Mouse (Mus musculus) heart, adult 18-20 months (tissue): ENCODE results near the gene Srrm1. TPM values are rescaled to one million over a fixed set of nuclear protein-coding genes. Genes with fewer than 3 reads are reported as not detected.
"Not testable (repeated sequence)": the region's sequence is repeated elsewhere in the genome, so short reads cannot be mapped to it uniquely, and the experiment has no call there.

Experiments used
- DNase-seq, 2 experiments: peaks; one replicate each; pipeline ENCODE4 v3.0.0; 2021 to 2022; ENCODE audit warnings: mixed read lengths in 1 of 2
- total RNA-seq, 2 experiments: library from RNA; stranded (reverse); gene quantifications; 2 replicates each; pipeline ENCODE4 v1.2.3; 2021

The Srrm1 gene
- total RNA-seq, 2 experiments from 2014 or later: 45.3 to 60.2 TPM

DNA sequence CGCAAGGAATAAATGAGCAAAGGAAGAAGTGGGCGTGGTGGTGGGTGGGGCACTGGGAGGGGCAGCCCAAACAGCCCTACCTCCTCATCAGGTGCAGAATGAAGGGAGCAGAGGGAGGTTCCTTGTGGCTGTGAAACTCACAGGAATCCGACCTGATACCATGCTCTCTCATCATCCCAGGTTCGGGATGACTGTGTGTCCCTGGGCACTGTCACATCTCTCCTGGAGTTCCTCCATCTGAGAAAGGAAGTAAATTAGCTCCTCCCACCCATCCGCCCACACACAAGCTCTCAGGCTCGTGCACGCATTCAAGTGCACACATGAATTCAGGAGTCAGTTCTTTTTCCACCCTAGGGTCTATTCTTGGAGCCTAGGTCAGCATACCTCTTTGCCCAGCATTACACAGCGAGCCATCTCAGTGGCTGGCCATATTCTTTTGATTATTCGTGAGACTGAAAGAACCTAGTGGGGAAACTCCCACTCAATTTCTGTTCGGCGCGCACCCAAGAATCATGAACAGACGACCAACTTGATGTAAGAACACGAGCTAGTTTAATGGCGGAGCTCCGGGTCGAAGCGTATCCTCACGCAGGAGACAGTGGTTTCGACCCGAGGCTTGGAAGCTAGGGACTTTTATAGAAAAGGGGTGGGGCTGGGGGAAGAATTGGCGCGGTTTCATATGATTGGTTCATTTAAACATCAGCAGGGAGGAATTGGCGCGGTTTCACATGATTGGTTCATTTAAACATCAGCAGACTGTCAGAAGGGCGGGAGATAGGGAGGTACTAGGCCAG lies 52.7 kb downstream of the Srrm1 start:
- no peak for DNase-seq

DNA sequence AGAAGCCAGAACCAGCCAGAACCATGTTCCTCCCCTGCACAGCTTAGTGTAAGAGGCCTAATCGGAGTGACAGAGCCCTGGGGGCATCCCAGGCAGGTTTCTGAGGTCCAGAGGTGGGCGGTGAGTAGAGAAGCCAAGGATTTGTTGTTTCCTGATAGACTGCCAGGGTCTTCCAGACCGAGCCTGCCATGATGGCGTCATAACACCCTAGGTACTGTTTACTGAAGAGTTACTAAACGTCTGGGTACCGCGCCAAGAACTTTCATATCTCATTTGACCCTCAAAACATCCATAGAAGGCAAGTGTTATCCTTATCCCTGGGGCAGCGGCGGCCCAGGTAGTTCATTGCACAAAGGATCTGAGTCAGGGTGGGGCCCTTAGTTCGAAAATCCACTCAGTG lies 54.4 kb downstream of the Srrm1 start:
- no peak for DNase-seq

DNA sequence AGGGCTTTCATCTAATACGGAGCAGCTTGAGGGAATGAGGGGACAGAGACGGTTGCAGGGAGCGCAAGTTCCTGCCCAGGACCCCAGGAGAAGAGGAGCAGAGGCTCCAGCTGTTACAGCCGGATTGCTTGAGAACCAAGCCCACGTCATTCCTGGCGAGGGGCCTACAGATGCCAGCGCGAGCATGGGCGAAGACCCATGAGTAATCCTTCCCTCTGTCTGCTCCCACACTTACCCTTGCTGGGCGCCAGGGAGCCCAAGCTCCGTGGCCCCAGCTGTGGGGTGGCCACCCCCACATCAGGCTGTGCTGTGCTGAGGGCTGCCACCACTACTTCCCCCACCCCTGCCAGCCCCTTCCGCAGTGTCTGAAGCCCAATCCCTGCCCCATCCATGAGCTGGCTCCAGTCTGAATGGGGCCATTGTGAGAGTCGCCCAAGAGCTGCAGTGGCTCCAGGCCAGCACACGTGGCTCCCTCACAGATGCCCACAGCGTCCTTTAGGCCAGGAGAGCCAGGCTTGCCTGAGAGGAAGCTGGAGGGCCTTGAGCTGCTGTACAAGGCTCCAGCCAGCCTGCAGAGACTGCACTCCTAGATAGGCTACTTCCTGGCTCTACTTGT lies 55.1 kb downstream of the Srrm1 start:
- peak in 1 of 2 experiments; percentile 61 for DNase-seq

DNA sequence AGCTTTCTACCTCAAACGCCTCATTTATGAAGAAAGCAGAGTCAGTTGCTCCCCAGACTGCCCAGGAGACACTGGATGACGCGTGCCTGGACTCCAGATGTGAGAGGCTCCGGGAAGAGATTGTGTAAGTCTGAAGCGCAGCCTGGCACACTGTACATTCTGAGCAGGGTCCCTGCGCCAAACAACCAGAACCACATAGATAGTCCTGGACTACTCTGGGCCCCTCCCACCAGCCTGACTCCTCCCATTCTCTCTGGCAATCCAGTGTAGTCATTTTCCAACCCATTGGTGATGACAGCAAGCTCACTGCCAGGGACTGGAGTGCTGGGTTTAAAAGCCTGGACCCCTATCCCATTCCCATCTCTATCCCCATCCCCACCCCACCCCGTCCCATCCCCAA lies 56.0 kb downstream of the Srrm1 start:
- peak in 1 of 2 experiments; percentile 47 for DNase-seq

DNA sequence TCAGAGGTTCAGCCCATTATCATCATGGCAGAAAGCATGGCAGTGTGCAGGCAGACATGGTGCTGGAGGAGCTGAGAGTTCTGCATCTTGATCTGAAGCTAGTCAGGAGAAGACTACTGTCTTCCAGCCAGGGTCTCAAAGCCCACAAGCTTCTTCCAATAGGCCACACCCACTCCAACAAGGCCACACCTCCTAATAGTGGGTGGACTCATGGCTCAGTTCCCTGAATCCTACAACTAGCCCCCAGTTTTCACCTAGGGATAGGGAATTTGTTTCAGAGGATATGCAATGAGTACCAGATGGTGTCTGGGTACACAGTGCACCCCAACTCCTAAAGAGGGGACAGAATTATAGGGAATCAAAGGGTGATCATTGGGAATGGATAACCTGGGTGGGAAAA lies 56.6 kb downstream of the Srrm1 start:
- DNase-seq: no peak

DNA sequence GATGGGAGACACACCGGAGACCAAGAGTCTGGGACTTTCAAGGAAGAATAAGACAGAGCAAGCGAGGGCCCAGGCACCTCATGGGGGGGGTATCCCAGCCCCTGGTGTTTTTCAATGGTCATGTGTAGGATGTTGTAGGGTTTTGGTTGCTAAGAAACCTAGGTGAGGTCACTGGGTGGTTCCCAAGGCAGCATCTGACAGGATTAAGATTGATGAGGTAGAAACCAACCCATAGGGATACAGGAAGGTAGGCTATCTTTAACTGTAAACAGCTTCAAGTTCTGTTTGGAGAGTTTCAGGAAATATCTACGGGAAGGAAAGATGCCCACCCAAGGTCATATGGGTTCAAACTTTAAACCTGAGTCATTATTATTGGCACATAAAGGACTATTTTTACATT lies 59.3 kb downstream of the Srrm1 start:
- DNase-seq: no peak

DNA sequence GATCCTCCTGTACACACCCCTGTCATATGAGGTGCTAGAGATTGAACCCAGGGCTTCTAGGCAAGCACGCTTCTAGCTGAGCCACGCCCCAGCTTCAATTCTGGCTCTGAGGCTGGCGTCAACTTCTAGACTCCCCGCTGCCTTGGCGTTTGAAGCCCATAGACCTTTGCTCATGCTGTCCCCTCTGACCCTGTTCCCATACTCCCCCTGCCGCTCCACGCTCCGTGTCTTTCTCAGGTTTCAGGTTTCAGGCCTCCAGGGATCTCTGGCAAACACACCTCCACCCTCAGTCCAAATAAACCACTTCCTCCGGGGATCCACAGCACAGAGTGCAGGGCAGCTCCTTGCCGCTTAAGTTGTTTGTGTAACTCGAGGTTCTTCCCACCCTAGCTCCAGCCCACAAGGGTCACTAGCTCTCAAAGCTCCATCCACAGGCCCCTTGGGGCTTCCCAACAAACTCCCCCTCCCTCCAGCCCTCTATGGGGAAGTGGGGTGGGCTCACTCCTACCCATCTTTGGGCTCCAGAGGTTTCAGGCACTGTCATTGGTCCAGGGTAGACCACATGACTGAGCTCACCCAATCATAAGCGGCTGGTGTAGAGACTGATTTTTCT lies 60.5 kb downstream of the Srrm1 start:
- DNase-seq: peak; percentile 71 to 79

DNA sequence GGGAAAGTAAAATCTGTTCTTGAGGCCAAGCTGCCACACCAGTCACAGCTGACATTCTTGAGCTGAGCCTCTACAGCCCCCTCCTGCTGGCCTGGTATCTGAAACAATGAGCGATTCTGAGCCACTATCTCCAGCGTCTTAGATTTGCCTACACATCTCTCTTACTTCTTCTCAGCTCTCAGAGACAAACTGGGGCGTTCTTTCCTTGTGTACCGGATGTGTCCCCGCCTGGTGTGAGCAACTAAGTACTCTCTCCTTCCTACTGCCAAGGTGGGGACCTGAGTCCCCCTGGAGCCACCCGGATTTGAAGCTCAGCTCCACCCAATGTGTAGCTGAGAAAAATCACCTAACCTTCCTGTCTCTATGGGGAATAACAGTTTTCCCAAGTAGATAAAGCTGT lies 61.3 kb downstream of the Srrm1 start:
- DNase-seq: peak in 1 of 2 experiments; percentile 61

DNA sequence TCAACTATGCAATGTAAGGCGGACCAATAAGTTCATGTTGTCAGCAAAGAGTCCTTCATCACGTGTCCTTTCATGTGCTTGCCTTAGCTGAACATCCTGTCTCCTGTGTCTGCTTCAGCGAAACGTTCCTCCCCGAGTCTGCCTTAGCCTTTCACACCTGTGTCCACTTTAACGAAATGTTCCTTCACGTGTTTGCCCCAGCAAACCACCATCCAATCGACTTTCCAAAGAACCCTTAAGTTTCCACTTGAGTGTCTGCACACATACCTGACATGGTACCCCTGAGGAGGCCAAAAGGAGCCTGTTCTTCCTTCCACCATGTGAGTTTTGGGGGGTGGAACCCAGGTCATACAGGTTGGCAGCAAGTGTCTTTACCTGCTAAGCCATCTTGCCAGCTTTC lies 61.9 kb downstream of the Srrm1 start:
- no peak for DNase-seq

DNA sequence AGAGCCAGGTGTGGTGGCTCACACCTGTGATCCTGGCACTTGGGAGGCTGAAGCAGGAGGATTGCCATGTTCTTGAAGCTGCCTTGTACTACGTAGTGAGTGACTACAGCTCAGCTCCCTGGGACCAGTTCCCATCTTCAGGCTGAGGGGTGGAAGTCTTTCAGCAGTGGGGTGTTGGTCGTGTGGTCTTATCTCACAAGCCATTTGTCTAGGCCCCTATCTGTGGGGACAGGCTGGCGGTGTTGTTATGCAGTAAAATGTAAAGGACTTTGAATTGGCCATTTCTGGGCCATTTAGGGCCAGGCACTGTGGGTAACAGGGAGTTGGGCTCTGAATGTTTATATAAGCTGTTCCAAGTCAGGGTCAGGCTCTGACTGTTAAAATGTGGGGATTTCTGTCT lies 65.1 kb downstream of the Srrm1 start:
- no peak for DNase-seq

DNA sequence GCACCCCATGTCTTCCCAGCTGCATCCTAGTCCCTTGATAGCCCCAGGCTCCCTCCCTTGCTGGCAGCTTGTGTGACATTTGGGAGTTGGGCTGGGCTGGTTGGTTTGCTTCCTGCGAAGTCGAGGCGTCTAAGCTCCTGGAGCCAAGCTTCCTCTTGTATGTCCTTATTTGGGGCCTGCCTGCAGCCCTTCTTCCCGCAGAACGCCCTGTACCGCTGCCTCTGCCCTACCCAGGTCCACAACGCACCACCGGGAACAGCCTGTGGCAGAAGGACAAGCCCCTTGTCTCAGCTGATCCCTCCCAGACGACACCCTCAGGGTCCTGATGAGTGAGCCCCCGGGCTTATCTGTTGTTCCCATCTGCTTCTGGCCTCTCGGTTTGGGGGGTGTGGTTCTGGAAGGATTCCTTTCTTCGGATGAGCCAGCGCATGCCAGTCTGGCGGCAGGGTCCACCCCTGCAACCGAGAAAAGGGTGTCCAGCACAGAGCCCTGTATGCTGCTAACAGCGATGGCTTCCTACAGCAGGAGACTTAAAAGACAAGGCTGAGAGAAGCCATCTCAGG lies 66.2 kb downstream of the Srrm1 start:
- peak; percentile 68 to 85 for DNase-seq

DNA sequence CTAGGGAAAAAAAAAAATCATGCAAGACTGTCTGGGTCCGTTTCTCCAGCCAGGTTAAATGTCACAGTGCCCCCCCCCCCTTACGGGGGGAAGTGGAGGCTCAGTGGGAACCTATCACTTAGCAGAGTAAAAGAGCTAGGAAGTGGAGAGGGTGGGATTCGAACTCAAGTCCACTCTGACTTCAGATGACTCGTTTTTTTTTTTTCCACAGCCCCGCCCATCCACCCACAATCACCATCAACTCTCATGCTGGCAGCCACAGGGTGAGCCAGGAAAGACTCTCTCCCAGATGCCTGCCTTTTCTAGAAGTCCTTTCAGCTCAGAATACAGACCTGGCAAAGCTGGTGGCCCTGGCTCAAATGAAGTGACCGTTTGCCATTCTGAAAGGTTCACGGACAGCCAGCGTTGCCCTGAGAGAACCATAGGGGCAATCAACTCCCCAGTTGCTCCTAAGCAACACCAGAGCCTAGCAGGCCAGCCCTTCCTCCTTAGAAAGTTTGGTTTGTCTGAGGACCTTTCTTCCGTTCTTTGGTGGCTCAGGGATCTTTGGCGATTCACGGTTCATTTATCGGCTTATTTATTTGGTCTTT lies 67.0 kb downstream of the Srrm1 start:
- no peak for DNase-seq

DNA sequence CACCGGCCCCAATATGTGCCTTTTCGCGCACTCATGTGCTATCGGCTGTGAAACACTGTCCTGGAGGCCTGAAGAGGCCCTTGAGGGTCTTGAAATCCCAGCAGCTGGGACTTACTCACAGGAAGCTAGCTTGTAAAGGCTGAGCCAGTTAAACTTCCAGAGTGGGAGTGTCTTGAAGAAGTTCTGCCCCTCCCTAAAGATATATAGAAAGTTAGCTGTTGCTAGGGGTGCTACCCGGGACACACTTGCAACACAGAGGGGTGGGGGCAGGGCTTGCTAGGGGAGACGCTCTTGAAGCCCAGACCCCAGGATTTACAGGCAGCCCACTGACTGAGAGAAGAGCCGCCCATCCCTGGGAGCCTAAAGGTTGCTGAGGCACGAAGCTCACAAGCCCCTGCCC lies 67.7 kb downstream of the Srrm1 start:
- DNase-seq: no peak

DNA sequence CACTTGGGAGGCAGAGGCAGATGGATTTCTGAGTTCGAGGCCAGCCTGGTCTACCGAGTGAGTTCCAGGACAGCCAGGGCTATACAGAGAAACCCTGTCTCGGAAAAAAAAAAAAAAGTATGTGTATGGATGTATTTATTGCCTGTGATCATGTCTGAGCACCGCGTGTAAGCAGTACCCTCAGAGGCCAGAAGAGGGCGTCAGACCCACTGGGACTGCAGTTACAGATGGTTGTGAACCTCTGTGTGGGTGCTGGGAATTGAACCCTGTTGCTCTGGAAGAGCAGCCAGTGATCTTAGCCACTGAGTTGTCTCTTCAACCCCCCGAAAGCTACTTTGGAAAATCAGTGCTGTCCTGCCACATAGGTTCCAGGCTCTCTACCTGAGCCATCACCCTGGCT lies 69.2 kb downstream of the Srrm1 start:
- DNase-seq: no peak

DNA sequence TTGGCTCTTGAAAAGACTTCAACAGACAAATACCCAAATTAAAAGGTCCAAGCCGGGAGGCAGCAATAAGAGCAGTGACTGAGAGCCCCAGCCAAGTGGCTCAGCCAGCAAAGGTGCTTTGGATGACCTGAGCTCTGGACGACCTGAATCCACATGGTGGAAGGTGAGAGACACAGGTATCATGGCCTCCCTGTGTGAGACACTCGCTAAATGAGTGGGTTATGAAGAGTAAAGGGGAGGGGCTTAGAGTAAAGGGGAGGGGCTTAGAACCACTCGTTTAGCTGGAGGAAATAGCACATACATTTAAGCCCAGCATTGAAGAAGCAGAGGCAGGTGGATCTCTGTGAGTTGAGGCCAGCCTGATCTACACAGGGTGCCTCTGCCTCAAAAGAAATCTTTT lies 69.7 kb downstream of the Srrm1 start:
- no peak for DNase-seq

DNA sequence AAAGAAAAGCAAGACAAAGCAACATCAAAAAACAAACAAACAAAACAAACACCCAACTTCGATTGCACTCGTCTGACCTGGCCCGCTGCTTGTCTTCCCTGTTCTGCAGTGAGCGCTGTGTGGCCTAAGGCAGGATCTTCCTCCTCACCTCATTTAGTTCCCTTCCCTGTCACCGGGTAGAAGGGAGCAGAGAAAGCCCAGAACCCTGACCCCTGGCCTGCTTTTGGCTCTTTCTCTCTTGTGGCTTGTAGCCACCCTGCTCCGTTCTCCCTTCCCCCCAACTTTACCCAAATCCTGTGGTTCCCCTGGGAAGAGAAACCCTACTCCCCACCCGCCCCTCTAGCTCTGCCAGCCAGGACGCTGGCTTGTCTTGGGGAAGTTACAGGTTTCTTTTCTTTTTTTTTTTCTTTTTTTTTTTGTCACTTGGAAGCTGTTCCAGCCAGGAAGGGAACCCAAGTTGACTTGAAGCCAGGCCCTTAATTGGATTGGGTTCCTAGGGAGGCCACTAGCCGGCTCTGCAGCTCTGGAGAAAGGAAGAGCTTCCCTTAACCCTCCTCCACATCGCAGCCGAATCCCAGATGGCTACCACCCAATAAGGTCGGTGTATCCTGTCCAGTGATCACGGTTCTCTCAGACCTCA lies 70.3 kb downstream of the Srrm1 start:
- peak; percentile 73 to 88 for DNase-seq

DNA sequence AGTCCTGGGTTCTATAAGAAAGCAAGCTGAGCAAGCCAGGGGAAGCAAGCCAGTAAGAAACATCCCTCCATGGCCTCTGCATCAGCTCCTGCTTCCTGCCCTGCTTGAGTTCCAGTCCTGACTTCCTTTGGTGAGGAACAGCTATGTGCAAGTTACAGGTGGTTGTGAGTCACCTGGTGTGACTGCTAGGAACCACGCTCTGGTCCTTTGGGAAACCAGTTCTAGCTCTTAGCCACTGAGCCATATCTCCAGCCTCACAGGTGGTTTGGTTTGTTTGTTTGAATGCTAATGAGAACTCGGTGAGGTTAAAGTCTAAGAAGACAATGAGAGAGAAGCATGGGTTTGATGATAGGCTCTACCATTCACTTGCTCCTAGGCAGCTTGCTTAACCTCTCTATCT lies 73.1 kb downstream of the Srrm1 start:
- DNase-seq: not testable (repeated sequence)

DNA sequence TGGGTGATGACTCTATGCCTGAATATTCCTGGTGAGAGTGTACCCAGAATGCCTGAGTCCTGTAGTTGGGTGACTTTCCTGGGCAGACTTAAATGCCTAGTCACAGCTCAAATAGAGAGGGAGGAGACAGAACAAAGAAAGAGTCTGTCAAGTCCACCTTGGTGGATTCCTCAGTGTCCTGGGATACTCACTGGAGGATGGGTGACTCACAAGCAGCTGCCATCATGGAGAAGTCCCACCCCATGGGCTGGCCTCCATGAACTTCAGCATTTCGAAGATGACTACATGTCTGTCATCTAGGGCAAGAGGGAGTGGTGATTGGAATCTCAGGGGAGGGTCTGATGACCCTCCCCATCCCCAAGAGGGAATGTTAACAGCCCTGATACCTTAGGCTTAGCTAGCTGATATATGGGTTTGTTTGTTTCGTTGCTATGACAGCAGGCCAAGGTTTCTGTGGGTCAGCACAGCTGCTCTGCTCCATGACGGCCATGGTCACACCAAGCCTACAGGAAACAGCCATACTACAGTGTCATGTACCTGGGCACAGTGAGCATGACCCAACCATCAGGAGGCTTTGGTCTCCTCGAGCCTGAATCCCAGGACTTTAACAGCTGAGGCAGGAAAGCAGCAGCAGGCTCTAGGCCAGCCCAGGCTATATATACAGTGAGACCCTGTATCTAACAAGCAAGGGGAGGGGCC lies 76.3 kb downstream of the Srrm1 start:
- no peak for DNase-seq

DNA sequence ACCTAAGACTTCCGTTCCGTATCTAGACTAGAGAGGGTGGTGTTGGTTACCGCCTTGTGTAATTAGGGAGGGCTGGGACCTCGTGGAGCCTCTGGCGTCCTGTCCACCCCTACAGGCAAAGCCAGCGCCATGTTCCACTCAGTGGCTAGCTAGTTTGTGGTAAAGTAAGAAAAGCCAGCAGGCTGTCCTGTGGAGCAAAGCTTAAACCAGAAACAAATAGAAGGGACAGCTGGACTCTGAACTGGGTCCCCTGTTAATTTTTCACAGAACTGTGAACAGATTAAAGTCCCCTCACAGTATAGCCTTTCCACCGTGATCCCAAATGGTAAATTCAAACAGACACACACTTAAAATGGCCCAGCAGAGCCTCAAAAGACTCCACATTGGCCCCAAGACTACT lies 78.4 kb downstream of the Srrm1 start:
- DNase-seq: no peak

DNA sequence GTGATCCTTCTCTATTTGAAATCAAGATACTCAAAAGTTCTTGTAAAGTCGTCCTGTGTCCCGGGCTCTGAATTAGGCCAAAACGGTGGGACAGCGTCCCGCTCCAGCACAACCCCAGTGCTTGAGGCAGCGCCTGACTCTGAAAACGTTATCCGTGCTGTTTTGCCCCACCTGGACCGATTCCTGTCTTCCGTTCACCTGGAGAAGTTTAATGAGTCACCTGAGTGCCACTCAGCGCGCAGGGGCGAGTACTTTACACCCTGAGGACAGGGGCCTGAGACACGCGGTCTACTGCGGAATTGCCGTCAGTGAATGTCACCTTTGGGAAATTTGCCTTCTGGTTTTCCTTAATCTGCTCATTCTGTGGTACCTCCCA lies 79.8 kb downstream of the Srrm1 start:
- no peak for DNase-seq

DNA sequence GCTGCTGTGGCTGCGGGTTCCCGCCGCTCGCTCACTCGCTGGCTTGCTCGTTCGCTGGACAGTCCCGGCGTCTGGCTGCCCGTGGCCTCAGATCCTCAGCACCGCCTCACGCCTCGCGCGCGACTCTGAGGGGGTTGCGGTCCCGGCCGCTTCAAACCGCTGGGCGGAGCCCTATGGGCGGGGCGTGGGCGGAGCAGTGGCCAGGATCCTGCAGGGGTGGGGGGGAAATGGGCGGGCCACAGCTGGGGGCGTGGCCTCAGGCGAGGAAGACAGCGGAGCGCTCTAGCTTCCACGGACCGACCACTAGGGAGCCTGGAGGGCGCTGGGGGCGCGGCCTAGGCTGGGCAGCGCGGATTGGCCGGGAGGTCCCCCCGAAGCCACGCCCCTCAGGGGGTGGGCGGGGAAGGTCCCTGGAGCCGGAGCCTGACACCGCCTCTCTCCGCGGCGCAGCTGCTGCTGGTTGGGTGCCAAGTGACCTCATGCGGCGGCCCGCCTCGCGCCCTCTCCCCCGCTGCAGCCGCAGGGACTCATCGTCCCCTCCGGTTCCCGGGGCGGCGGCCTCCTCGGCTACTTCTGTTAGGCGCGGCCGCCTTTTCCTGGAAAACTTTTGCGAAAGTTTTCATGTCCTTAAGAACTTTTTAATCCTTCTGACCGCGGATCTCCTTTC lies 80.3 kb downstream of the Srrm1 start, which contains the start of gene Clic4:
TSS of gene Clic4 (minus strand) at position 175 of the 667 bp plus-strand sequence.
- peak; percentile 99 to 100 for DNase-seq
